Mouse (Mus musculus) hindbrain, embryonic 13.5 days (tissue): ENCODE data around the gene Rbbp8nl. TPM values are rescaled to one million over a fixed set of nuclear protein-coding genes. Genes with fewer than 3 reads are reported as not detected.
A peak's percentile ranks its signal among the peaks of the same experiment; 100 is the strongest.

Source experiments
- ATAC-seq: fragments of 200-750 bp; cut with Nextera tagmentation; 2 replicates; pipeline ENCODE4 v1.8.0; 2017; ENCODE audit warnings: moderate TSS enrichment; ENCODE audit not compliant: low FRiP score
- H3K27ac ChIP-seq: fragments of 300-500 bp; sonication (generic); 2 replicates; pipeline ENCODE4 v1.5.1; 2015; ENCODE audit warnings: inconsistent platforms, mild to moderate bottlenecking, moderate library complexity
- H3K27me3 ChIP-seq: fragments of 300-500 bp; sonication (generic); 2 replicates; pipeline ENCODE4 v1.6.1; 2015; ENCODE audit warnings: mild to moderate bottlenecking, inconsistent platforms
- H3K36me3 ChIP-seq: fragments of 300-500 bp; sonication (generic); 2 replicates; pipeline ENCODE4 v1.6.1; 2015; ENCODE audit warnings: mild to moderate bottlenecking, inconsistent platforms
- H3K4me1 ChIP-seq: fragments of 300-500 bp; sonication (generic); replicated peaks from 2 replicates; pipeline ENCODE4 v1.6.1; 2015; ENCODE audit warnings: inconsistent platforms
- H3K4me2 ChIP-seq: fragments of 300-500 bp; sonication (generic); 2 replicates; pipeline ENCODE4 v1.6.1; 2015; ENCODE audit warnings: inconsistent platforms, mild to moderate bottlenecking, moderate library complexity
- H3K4me3 ChIP-seq: fragments of 300-500 bp; sonication (generic); 2 replicates; pipeline ENCODE4 v1.5.1; 2015; ENCODE audit warnings: mild to moderate bottlenecking, inconsistent platforms
- H3K9ac ChIP-seq: fragments of 300-500 bp; sonication (generic); 2 replicates; pipeline ENCODE4 v1.6.1; 2015; ENCODE audit warnings: mild to moderate bottlenecking, inconsistent platforms
- H3K9me3 ChIP-seq: fragments of 300-500 bp; sonication (generic); 2 replicates; pipeline ENCODE4 v1.6.1; 2016; ENCODE audit warnings: inconsistent platforms
- WGBS: fragments of 180-500 bp; shearing (Covaris S2); methylation state at CpG from one replicate; pipeline ENCODE4 v1.1.7; 2015; 5-methylcytosine and 5-hydroxymethylcytosine counted together
- polyA plus RNA-seq: library from polyadenylated mRNA; unstranded; fragments of >200 nt; fragmentation: Nextera tagmentation; extraction: Ambion mirVana; gene quantifications from 2 replicates; pipeline ENCODE4 v1.2.1, GENCODE M21; 2015

Gene Rbbp8nl
- polyA plus RNA-seq, 1 experiment from 2014 or later = not detected

DNA sequence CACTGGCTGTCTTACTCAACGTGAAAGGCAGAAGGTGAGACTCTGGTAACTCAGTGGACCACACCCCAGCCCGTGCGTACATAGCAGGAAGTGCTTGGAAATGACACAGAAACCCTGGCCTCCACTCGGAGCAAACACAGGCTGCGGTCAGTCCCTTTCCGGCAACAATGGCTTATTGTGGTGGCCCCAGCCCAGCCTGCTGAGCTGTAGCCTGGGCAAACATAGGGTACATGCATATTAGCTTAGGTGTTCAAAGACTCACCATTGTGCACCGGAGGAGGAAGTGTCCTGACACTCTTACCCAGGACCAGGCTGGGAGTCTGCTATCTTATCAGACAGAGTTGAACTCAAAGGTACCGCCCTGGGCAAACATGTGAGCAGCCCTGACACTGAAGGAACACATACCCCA is 12.8 kb downstream of the Rbbp8nl start:
- no peaks in the 10 kb centered on the region for H3K36me3 ChIP-seq
- H3K27ac ChIP-seq = no peak overlapping the region
- H3K4me2 ChIP-seq = no peak overlapping the region
- peaks cover 16% of the 10 kb centered on the region for H3K4me1 ChIP-seq
- ATAC-seq = no peak
- H3K9ac ChIP-seq = 0 out of 2 replicates have a peak overlapping the region, but pooled peaks have one; percentile 24
- H3K27me3 ChIP-seq = peaks cover 21% of the 10 kb centered on the region
- H3K4me3 ChIP-seq = no peak overlapping the region
- 78% methylated on average over 8 of the region's 8 CpGs for WGBS
- no peaks in the 10 kb centered on the region for H3K9me3 ChIP-seq

GRCm38 (mm10) chr2:180276385-180276784 is 13.3 kb downstream of the Rbbp8nl start:
- Histone ChIP-seq H3K36me3 (0 out of 2 replicates have a peak, but pooled peaks cover under 1% of the 10 kb centered on the region), H3K27ac (no peak overlapping the region), H3K4me3 (no peak overlapping the region), H3K9me3 (no peaks in the 10 kb centered on the region), H3K9ac (no peak overlapping the region), H3K4me1 (peaks cover 21% of the 10 kb centered on the region), H3K4me2 (no peak overlapping the region), H3K27me3 (peaks cover 21% of the 10 kb centered on the region)
- no peak for ATAC-seq
- WGBS = 68% methylated on average over 4 of the region's 4 CpGs

- no peak for ATAC-seq
- H3K36me3 ChIP-seq = 0 out of 2 replicates have a peak, but pooled peaks cover 6% of the 10 kb centered on the region
- under 1% methylated on average over 8 of the region's 8 CpGs for WGBS
- H3K9me3 ChIP-seq = no peaks in the 10 kb centered on the region
- H3K9ac ChIP-seq = no peak overlapping the region
- H3K27me3 ChIP-seq = peaks cover 21% of the 10 kb centered on the region
- no peak overlapping the region for H3K27ac ChIP-seq
- H3K4me1 ChIP-seq = peaks cover 26% of the 10 kb centered on the region
- H3K4me3 ChIP-seq = no peak overlapping the region
- H3K4me2 ChIP-seq = peak overlapping the region; percentile 19; the same call in 1 of the 2 replicates
Measured at GRCm38 (mm10) chr2:180275836-180276235, 13.8 kb downstream of the Rbbp8nl start.

DNA sequence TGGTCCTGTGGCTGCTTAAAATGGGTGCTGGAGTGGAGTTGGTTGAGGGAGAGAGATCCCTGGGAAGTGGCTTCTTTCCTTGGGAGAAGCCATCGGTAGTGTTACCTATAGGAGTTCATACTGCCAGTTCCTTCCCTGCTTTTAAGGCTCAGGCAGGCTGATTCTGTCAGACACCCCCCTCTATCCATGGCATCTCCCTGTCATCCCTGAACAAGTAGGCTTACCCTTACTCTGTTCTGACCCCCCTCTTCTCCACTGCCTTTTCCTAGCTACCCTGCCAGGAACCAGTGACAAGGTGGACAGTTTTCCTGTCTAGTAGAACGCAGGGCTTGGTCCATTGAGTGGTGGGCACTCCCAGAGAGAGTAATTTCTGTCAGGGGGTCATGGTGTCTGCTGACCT is 15.2 kb downstream of the Rbbp8nl start:
- Histone ChIP-seq H3K27me3 (peaks cover 19% of the 10 kb centered on the region), H3K4me3 (no peak overlapping the region), H3K27ac (no peak overlapping the region), H3K4me1 (peaks cover 39% of the 10 kb centered on the region), H3K9me3 (no peaks in the 10 kb centered on the region), H3K36me3 (peaks cover 17% of the 10 kb centered on the region), H3K9ac (no peak overlapping the region), H3K4me2 (no peak overlapping the region)
- no peak for ATAC-seq
- 86% methylated on average over 2 of the region's 2 CpGs for WGBS

GRCm38 (mm10) chr2:180273394-180274244 is 16.1 kb downstream of the Rbbp8nl start, which contains the start of gene Cables2:
Gene Cables2 (minus strand): TSS chr2:180273496.
- Histone ChIP-seq H3K4me3 (peak within 1 kb of the TSS; percentile 87), H3K27me3 (peaks cover 16% of the 10 kb centered on the region), H3K36me3 (peaks cover 22% of the 10 kb centered on the region), H3K9me3 (no peaks in the 10 kb centered on the region), H3K4me1 (peaks cover 43% of the 10 kb centered on the region), H3K9ac (peak within 1 kb of the TSS; percentile 94), H3K4me2 (peak within 1 kb of the TSS; percentile 75), H3K27ac (peak within 1 kb of the TSS; percentile 81)
- ATAC-seq = peak; percentile 94
- whole genome bisulfite sequencing = 8% methylated on average over 64 of the region's 68 CpGs

DNA sequence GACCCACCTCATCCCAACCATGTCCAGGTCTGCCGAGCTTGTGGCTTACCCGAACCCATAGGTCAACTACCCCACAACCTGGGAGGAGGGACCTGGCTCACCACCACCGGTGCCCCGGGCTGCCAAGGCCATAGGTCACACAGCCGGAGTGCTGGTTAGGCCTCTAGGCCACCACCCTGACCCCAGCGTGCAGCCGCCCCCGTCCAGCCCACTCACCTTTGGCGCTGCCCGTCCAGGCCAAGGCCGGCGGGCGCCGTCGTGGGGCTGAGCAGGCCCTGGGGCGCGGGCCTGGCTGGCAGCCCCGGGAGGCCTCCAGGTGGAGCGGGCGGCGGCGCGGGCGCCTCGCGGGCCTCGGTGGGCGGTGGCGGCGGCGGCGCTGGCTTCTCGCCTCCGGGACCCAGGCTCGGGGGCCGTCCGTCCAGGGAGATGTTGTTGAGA is 16.8 kb downstream of the Rbbp8nl start:
- Histone ChIP-seq H3K4me2 (peak overlapping the region; percentile 75), H3K4me3 (peak overlapping the region; percentile 87), H3K9ac (peak overlapping the region; percentile 94), H3K4me1 (peaks cover 48% of the 10 kb centered on the region), H3K36me3 (peaks cover 27% of the 10 kb centered on the region), H3K27me3 (peaks cover 16% of the 10 kb centered on the region), H3K9me3 (no peaks in the 10 kb centered on the region), H3K27ac (peak overlapping the region; percentile 81)
- WGBS = under 1% methylated on average over 25 of the region's 37 CpGs
- peak; percentile 40 for ATAC-seq

GRCm38 (mm10) chr2:180271804-180272395 is 17.8 kb downstream of the Rbbp8nl start:
- ATAC-seq = no peak
- peak overlapping the region; percentile 94 for H3K9ac ChIP-seq
- 76% methylated on average over 5 of the region's 5 CpGs for WGBS
- peaks cover 27% of the 10 kb centered on the region for H3K36me3 ChIP-seq
- peaks cover 14% of the 10 kb centered on the region for H3K27me3 ChIP-seq
- H3K4me2 ChIP-seq = peak overlapping the region; percentile 75
- H3K9me3 ChIP-seq = no peaks in the 10 kb centered on the region
- peak overlapping the region; percentile 87 for H3K4me3 ChIP-seq
- no peak overlapping the region for H3K27ac ChIP-seq
- peaks cover 48% of the 10 kb centered on the region for H3K4me1 ChIP-seq

DNA sequence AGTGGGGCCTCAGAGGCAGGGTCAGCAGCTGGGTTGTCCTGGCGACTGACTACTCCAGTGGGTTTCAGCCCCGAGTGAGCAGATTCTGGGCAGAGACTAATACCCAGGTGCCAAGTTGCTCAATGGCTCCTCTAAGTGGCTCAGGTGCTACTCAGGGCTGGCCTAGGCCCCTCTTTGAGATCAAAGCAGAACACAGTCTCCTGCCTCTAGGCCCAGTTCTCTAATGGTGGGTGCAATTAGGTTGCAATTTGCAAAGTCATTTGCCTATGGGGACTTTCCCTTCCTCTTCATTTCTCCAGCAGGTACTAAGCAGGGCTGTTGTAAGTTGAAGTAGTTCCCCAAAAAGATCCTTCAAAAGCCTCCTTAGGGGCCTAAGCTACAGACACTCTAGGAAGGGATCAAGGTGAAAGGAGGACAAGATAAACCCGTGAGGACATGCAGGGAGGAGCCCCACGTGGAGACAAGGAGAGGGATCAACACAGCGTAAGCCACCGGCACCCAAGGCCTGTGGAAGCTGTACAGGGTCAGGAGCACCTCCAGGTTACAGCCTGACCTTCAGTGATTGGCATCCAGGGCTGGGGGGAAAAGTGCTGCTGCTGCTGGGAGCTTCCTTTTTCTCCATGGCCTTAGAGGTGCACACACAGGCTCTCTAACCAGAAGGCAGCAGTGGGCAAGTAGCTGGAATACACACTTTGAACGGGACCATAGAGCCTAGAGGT is 19.0 kb downstream of the Rbbp8nl start:
- Histone ChIP-seq H3K4me2 (no peak overlapping the region), H3K27ac (no peak overlapping the region), H3K9ac (peak overlapping the region; percentile 94; the same call in 1 of the 2 replicates), H3K4me3 (no peak overlapping the region), H3K4me1 (peaks cover 46% of the 10 kb centered on the region), H3K9me3 (no peaks in the 10 kb centered on the region), H3K36me3 (peaks cover 37% of the 10 kb centered on the region), H3K27me3 (peaks cover 7% of the 10 kb centered on the region)
- WGBS = 80% methylated on average over 7 of the region's 7 CpGs
- ATAC-seq = no peak

GRCm38 (mm10) chr2:180269329-180269728 is 20.4 kb downstream of the Rbbp8nl start:
- H3K36me3 ChIP-seq = peaks cover 40% of the 10 kb centered on the region
- no peak overlapping the region for H3K4me2 ChIP-seq
- 95% methylated on average over 10 of the region's 10 CpGs for WGBS
- H3K9me3 ChIP-seq = no peaks in the 10 kb centered on the region
- H3K9ac ChIP-seq = no peak overlapping the region
- H3K4me1 ChIP-seq = peaks cover 46% of the 10 kb centered on the region
- no peak overlapping the region for H3K4me3 ChIP-seq
- no peak for ATAC-seq
- H3K27me3 ChIP-seq = peaks cover 1% of the 10 kb centered on the region; the same call in 1 of the 2 replicates
- no peak overlapping the region for H3K27ac ChIP-seq

- 60% methylated on average over 2 of the region's 2 CpGs for WGBS
Measured at GRCm38 (mm10) chr2:180267955-180268354, 21.7 kb downstream of the Rbbp8nl start.

GRCm38 (mm10) chr2:180262891-180263290 is 26.8 kb downstream of the Rbbp8nl start:
- no peaks in the 10 kb centered on the region for H3K27me3 ChIP-seq
- H3K9me3 ChIP-seq = no peaks in the 10 kb centered on the region
- H3K4me2 ChIP-seq = no peak overlapping the region
- H3K27ac ChIP-seq = no peak overlapping the region
- H3K4me1 ChIP-seq = peaks cover 10% of the 10 kb centered on the region
- H3K9ac ChIP-seq = no peak overlapping the region
- no peak overlapping the region for H3K4me3 ChIP-seq
- H3K36me3 ChIP-seq = peaks cover 71% of the 10 kb centered on the region
- no peak for ATAC-seq
- 90% methylated on average over 10 of the region's 10 CpGs for WGBS

More at GRCm38 (mm10) chr2:180267955-180268354, 21.7 kb downstream of the Rbbp8nl start:
- Histone ChIP-seq H3K27ac (0 out of 2 replicates have a peak overlapping the region, but pooled peaks have one; percentile 18), H3K36me3 (peaks cover 53% of the 10 kb centered on the region), H3K27me3 (no peaks in the 10 kb centered on the region), H3K9ac (no peak overlapping the region), H3K9me3 (no peaks in the 10 kb centered on the region), H3K4me1 (peaks cover 42% of the 10 kb centered on the region), H3K4me2 (no peak overlapping the region), H3K4me3 (no peak overlapping the region)
- no peak for ATAC-seq

DNA sequence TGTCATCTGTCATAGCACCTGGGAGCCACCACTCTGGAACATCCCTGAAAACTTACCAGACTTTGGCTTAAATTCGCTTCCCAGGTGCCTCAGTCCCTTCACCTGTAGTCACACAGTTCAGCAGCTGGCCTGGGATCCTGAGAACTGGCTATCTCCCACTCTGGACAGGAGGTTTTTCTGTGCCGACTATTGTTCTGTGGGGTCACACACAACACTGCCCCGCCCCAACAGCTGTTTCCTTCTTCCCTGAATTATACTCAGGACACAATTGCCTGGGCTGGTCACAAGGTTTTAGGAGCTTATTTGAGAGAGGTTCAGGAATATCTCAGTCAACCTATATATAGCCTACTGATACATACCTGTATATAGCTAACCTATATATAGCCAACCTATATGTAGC is 27.2 kb downstream of the Rbbp8nl start:
- H3K36me3 ChIP-seq = peaks cover 71% of the 10 kb centered on the region
- 79% methylated on average over 3 of the region's 3 CpGs for WGBS
- peaks cover 12% of the 10 kb centered on the region for H3K4me1 ChIP-seq
- H3K27me3 ChIP-seq = no peaks in the 10 kb centered on the region
- H3K9me3 ChIP-seq = no peaks in the 10 kb centered on the region
- no peak overlapping the region for H3K9ac ChIP-seq
- H3K4me3 ChIP-seq = no peak overlapping the region
- H3K27ac ChIP-seq = no peak overlapping the region
- ATAC-seq = no peak
- H3K4me2 ChIP-seq = no peak overlapping the region
